Mouse (Mus musculus): ENCODE data around the gene Gab1. TPM values are rescaled to one million over a fixed set of nuclear protein-coding genes. Genes with fewer than 3 reads are reported as not detected.

The Gab1 gene
- polyA plus RNA-seq, 1 experiment from 2014 or later = 24.8 TPM

GRCm38 (mm10) chr8:80871400-80871799 lies 8.9 kb downstream of the Gab1 start:
- WGBS = 88% methylated on average over 6 of the region's 6 CpGs

GRCm38 (mm10) chr8:80870535-80871204 lies 9.6 kb downstream of the Gab1 start:
- Histone ChIP-seq H3K4me1 (peaks cover 51% of the 10 kb centered on the region), H3K27ac (replicated peaks) (peak overlapping the region; percentile 56), H3K4me3 (replicated peaks) (no peak overlapping the region), H3K4me2 (replicated peaks) (no peak overlapping the region), H3K36me3 (no peaks in the 10 kb centered on the region), H3K9me3 (replicated peaks) (no peaks in the 10 kb centered on the region), H3K27me3 (no peaks in the 10 kb centered on the region), H3K9ac (no peak overlapping the region)
- no peak; the same call in 1 of the 2 replicates for ATAC-seq (ENCODE audit: insufficient number of reproducible peaks, low FRiP score, low TSS enrichment, low read depth)
- 62% methylated on average over 9 of the region's 9 CpGs for WGBS

More at GRCm38 (mm10) chr8:80871400-80871799, 8.9 kb downstream of the Gab1 start:
- Histone ChIP-seq H3K9me3 (replicated peaks) (no peaks in the 10 kb centered on the region), H3K4me2 (replicated peaks) (no peak overlapping the region), H3K4me3 (replicated peaks) (no peak overlapping the region), H3K9ac (no peak overlapping the region), H3K27ac (replicated peaks) (no peak overlapping the region), H3K27me3 (no peaks in the 10 kb centered on the region), H3K4me1 (peaks cover 51% of the 10 kb centered on the region), H3K36me3 (no peaks in the 10 kb centered on the region)
- ATAC-seq (ENCODE audit: insufficient number of reproducible peaks, low FRiP score, low TSS enrichment, low read depth) = no peak

- Histone ChIP-seq H3K9ac (no peak overlapping the region), H3K4me1 (peaks cover 51% of the 10 kb centered on the region), H3K9me3 (replicated peaks) (no peaks in the 10 kb centered on the region), H3K27ac (replicated peaks) (peak overlapping the region; percentile 56), H3K4me2 (replicated peaks) (no peak overlapping the region), H3K36me3 (no peaks in the 10 kb centered on the region), H3K27me3 (no peaks in the 10 kb centered on the region), H3K4me3 (replicated peaks) (no peak overlapping the region)
- no peak for ATAC-seq (ENCODE audit: insufficient number of reproducible peaks, low FRiP score, low TSS enrichment, low read depth)
- 52% methylated on average over 11 of the region's 11 CpGs for WGBS
These were observed 10.4 kb downstream of the Gab1 start for GRCm38 (mm10) chr8:80869881-80870328.

- WGBS = 49% methylated on average over 11 of the region's 11 CpGs
- ATAC-seq (ENCODE audit: insufficient number of reproducible peaks, low FRiP score, low TSS enrichment, low read depth) = no peak
- 0 out of 2 replicates have a peak overlapping the region, but pooled peaks have one; percentile 39 for H3K27ac ChIP-seq (replicated peaks)
- H3K9me3 ChIP-seq (replicated peaks) = no peaks in the 10 kb centered on the region
- no peaks in the 10 kb centered on the region for H3K36me3 ChIP-seq
- no peaks in the 10 kb centered on the region for H3K27me3 ChIP-seq
- H3K9ac ChIP-seq = no peak overlapping the region
- H3K4me2 ChIP-seq (replicated peaks) = no peak overlapping the region
- H3K4me3 ChIP-seq (replicated peaks) = no peak overlapping the region
- peaks cover 42% of the 10 kb centered on the region for H3K4me1 ChIP-seq
These were observed 11.5 kb downstream of the Gab1 start for GRCm38 (mm10) chr8:80868801-80869323.

- Histone ChIP-seq H3K4me3 (replicated peaks) (no peak overlapping the region), H3K27ac (replicated peaks) (no peak overlapping the region), H3K9me3 (replicated peaks) (no peaks in the 10 kb centered on the region), H3K9ac (no peak overlapping the region), H3K36me3 (no peaks in the 10 kb centered on the region), H3K27me3 (no peaks in the 10 kb centered on the region), H3K4me2 (replicated peaks) (no peak overlapping the region), H3K4me1 (peaks cover 50% of the 10 kb centered on the region)
- ATAC-seq (ENCODE audit: insufficient number of reproducible peaks, low FRiP score, low TSS enrichment, low read depth) = no peak
- WGBS = 84% methylated on average over 12 of the region's 12 CpGs
These were observed 12.2 kb downstream of the Gab1 start for GRCm38 (mm10) chr8:80868006-80868702.

GRCm38 (mm10) chr8:80867598-80867997 lies 12.7 kb downstream of the Gab1 start:
- no peak overlapping the region for H3K27ac ChIP-seq (replicated peaks)
- H3K4me1 ChIP-seq = peaks cover 50% of the 10 kb centered on the region

GRCm38 (mm10) chr8:80865181-80865784 lies 15.0 kb downstream of the Gab1 start:
- Histone ChIP-seq H3K36me3 (no peaks in the 10 kb centered on the region), H3K4me3 (replicated peaks) (no peak overlapping the region), H3K4me2 (replicated peaks) (no peak overlapping the region), H3K27ac (replicated peaks) (no peak overlapping the region), H3K4me1 (peaks cover 38% of the 10 kb centered on the region), H3K9ac (no peak overlapping the region), H3K27me3 (no peaks in the 10 kb centered on the region), H3K9me3 (replicated peaks) (no peaks in the 10 kb centered on the region)
- ATAC-seq (ENCODE audit: insufficient number of reproducible peaks, low FRiP score, low TSS enrichment, low read depth) = no peak
- WGBS = 76% methylated on average over 8 of the region's 8 CpGs

More at GRCm38 (mm10) chr8:80867598-80867997, 12.7 kb downstream of the Gab1 start:
- Histone ChIP-seq H3K27me3 (no peaks in the 10 kb centered on the region), H3K36me3 (no peaks in the 10 kb centered on the region), H3K9ac (no peak overlapping the region), H3K4me2 (replicated peaks) (no peak overlapping the region), H3K4me3 (replicated peaks) (no peak overlapping the region), H3K9me3 (replicated peaks) (no peaks in the 10 kb centered on the region)
- no peak for ATAC-seq (ENCODE audit: insufficient number of reproducible peaks, low FRiP score, low TSS enrichment, low read depth)
- WGBS = 73% methylated on average over 3 of the region's 3 CpGs

- Histone ChIP-seq H3K4me3 (replicated peaks) (no peak overlapping the region), H3K4me2 (replicated peaks) (no peak overlapping the region), H3K27me3 (no peaks in the 10 kb centered on the region), H3K27ac (replicated peaks) (no peak overlapping the region), H3K4me1 (peaks cover 23% of the 10 kb centered on the region), H3K36me3 (peaks cover 3% of the 10 kb centered on the region; the same call in 1 of the 2 replicates), H3K9me3 (replicated peaks) (no peaks in the 10 kb centered on the region), H3K9ac (no peak overlapping the region)
- 77% methylated on average over 5 of the region's 5 CpGs for WGBS
- no peak for ATAC-seq (ENCODE audit: insufficient number of reproducible peaks, low FRiP score, low TSS enrichment, low read depth)
These were observed 16.9 kb downstream of the Gab1 start for GRCm38 (mm10) chr8:80863393-80863792.

- ATAC-seq (ENCODE audit: insufficient number of reproducible peaks, low FRiP score, low TSS enrichment, low read depth) = no peak
- Histone ChIP-seq H3K9me3 (replicated peaks) (no peaks in the 10 kb centered on the region), H3K4me2 (replicated peaks) (no peak overlapping the region), H3K4me3 (replicated peaks) (no peak overlapping the region), H3K27me3 (no peaks in the 10 kb centered on the region), H3K36me3 (peaks cover 3% of the 10 kb centered on the region; the same call in 1 of the 2 replicates), H3K4me1 (peaks cover 28% of the 10 kb centered on the region), H3K27ac (replicated peaks) (no peak overlapping the region), H3K9ac (no peak overlapping the region)
- WGBS = 96% methylated on average over 26 of the region's 26 CpGs
These were observed 21.0 kb downstream of the Gab1 start for GRCm38 (mm10) chr8:80859180-80859775.

GRCm38 (mm10) chr8:80857851-80858367 lies 22.4 kb downstream of the Gab1 start:
- H3K4me2 ChIP-seq (replicated peaks) = no peak overlapping the region
- no peak overlapping the region for H3K9ac ChIP-seq
- H3K27me3 ChIP-seq = no peaks in the 10 kb centered on the region
- peaks cover 3% of the 10 kb centered on the region; the same call in 1 of the 2 replicates for H3K36me3 ChIP-seq
- H3K4me3 ChIP-seq (replicated peaks) = no peak overlapping the region
- ATAC-seq (ENCODE audit: insufficient number of reproducible peaks, low FRiP score, low TSS enrichment, low read depth) = no peak
- peak overlapping the region; percentile 40; the same call in 1 of the 2 replicates for H3K27ac ChIP-seq (replicated peaks)
- 52% methylated on average over 12 of the region's 12 CpGs for WGBS
- H3K9me3 ChIP-seq (replicated peaks) = no peaks in the 10 kb centered on the region
- H3K4me1 ChIP-seq = peaks cover 30% of the 10 kb centered on the region
